Mouse (Mus musculus): ENCODE data around the gene Usp48. TPM values are rescaled to one million over a fixed set of nuclear protein-coding genes. Genes with fewer than 3 reads are reported as not detected.

Usp48 gene
- total and polyA plus RNA-seq, 3 experiments: 28.5 to 77.8 (median 36.6) TPM

DNA sequence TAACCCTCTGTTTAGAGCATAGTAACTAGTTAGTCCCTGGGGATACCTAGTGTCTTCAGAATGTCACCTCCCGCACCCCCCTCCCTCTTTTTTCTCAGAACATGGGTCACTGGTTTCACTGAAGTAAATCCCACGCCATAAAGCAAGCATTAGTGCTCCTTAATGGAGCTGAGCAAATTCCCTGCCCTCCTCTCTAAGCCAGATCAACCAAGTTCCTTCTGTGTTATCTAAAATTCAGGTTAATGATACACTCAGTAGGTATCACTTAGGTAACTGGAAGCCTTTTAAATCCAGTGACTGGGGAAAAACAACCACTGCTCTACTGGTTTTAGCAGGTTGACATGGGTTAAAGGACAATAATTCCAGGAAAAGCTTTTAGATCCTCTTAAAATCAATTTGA, 48.5 kb downstream of the Usp48 start:
- no peak overlapping the region for H3K4me2 ChIP-seq (ENCODE audit: insufficient read depth, low read depth, poor library complexity, severe bottlenecking)
- H3K4me1 ChIP-seq (ENCODE audit: control insufficient read depth in 1 of 2, insufficient read depth in 2 of 2): no peaks in the 10 kb centered on the region; a peak in 1 of 4 replicates
- no peak for DNase-seq (ENCODE audit: extremely low read depth)
- H3K9me3 ChIP-seq (replicated peaks; ENCODE audit: low read length): no peaks in the 10 kb centered on the region
- peaks cover 45 to 93% of the 10 kb centered on the region in 2 experiments for H3K36me3 ChIP-seq (replicated peaks in 1 of 2; ENCODE audit: control insufficient read depth in 1 of 2, insufficient read depth in 1 of 2, low read length in 1 of 2)
- in situ Hi-C loops (cut with MboI; ENCODE audit: low pct_ligation_motif_present, low pct_unique_long_range_greater_than_20kb, low sequenced_read_pairs) (no loop called here), dilution Hi-C loops (cut with MboI; ENCODE audit: extremely low pct_ligation_motif_present, extremely low pct_unique_long_range_greater_than_20kb, low sequenced_read_pairs) (no loop called here)
- no peaks in the 10 kb centered on the region for H3K27me3 ChIP-seq (replicated peaks)
- H3K79me2 ChIP-seq (replicated peaks; ENCODE audit: control insufficient read depth, extremely low read depth, insufficient read depth, poor library complexity, severe bottlenecking): no peaks in the 10 kb centered on the region; the same call in 1 of the 2 replicates
- no peak overlapping the region for H3K4me3 ChIP-seq (replicated peaks in 1 of 3; ENCODE audit: low read depth in 2 of 3, low read length in 2 of 3, poor library complexity in 1 of 3)
- no peak overlapping the region for H3K27ac ChIP-seq (ENCODE audit: insufficient read depth, low read depth)
- TF ChIP-seq UBTF (IDR thresholded peaks at IDR 0.05; ENCODE audit: low read depth, low read length) (no peak), MXI1 (IDR thresholded peaks at IDR 0.05; ENCODE audit: low read depth, low read length) (no peak)
- no peak overlapping the region for H3K9ac ChIP-seq (ENCODE audit: insufficient read depth, low read depth)

DNA sequence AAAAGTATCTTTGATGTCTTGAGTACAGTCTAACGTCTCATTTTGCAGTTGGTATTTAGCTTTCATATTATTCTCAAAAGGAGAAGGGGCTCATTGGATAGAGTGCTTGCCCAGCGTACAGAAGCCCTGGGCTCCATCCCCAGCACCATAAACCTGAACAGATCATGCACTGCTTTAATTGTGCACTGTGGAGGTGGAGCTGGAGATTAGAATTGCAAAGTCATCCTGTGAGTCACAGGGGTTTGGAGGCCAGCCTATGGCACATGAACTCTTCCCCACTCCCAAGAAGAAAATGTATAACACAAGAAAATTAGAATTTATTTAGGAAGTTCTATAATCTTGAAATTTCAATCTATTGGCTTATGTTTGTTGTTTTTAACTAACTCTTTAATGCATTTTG, 49.9 kb downstream of the Usp48 start:
- DNase-seq (ENCODE audit: extremely low read depth): no peak
- dilution Hi-C loops (cut with MboI; ENCODE audit: extremely low pct_ligation_motif_present, extremely low pct_unique_long_range_greater_than_20kb, low sequenced_read_pairs): no loop called here
- Histone ChIP-seq H3K27ac (ENCODE audit: insufficient read depth, low read depth) (no peak overlapping the region), H3K27me3 (replicated peaks) (no peaks in the 10 kb centered on the region), H3K36me3 (replicated peaks in 1 of 2; ENCODE audit: control insufficient read depth in 1 of 2, insufficient read depth in 1 of 2, low read length in 1 of 2) (peaks cover 42 to 92% of the 10 kb centered on the region in 2 experiments), H3K4me3 (replicated peaks in 1 of 3; ENCODE audit: low read depth in 2 of 3, low read length in 2 of 3, poor library complexity in 1 of 3) (no peak overlapping the region), H3K4me1 (ENCODE audit: control insufficient read depth in 1 of 2, insufficient read depth in 2 of 2) (peaks cover 0 to 10% of the 10 kb centered on the region in 2 experiments; a peak in 2 of 4 replicates), H3K4me2 (ENCODE audit: insufficient read depth, low read depth, poor library complexity, severe bottlenecking) (no peak overlapping the region), H3K9me3 (replicated peaks; ENCODE audit: low read length) (no peaks in the 10 kb centered on the region), H3K79me2 (replicated peaks; ENCODE audit: control insufficient read depth, extremely low read depth, insufficient read depth, poor library complexity, severe bottlenecking) (no peaks in the 10 kb centered on the region), H3K9ac (ENCODE audit: insufficient read depth, low read depth) (no peak overlapping the region)
- TF ChIP-seq HCFC1 (IDR thresholded peaks at IDR 0.05; ENCODE audit: low read depth, low read length) (no peak), PAX5 (IDR thresholded peaks at IDR 0.05; ENCODE audit: low read length) (no peak), MAFK (IDR thresholded peaks at IDR 0.05; ENCODE audit: insufficient replicate concordance, low read length) (no peak), ZC3H11A (IDR thresholded peaks at IDR 0.05; ENCODE audit: low read depth, low read length) (no peak), JUND (conservative IDR thresholded peaks at IDR 0.05; ENCODE audit: low read depth, low read length) (no peak), TCF12 (IDR thresholded peaks at IDR 0.05; ENCODE audit: low read depth, low read length) (no peak), MYC (IDR thresholded peaks at IDR 0.05; ENCODE audit: low read depth, low read length) (no peak), USF1 (IDR thresholded peaks at IDR 0.05; ENCODE audit: low read depth, low read length) (no peak), MXI1 (IDR thresholded peaks at IDR 0.05; ENCODE audit: low read depth, low read length) (no peak), BHLHE40 (IDR thresholded peaks at IDR 0.05; ENCODE audit: low read depth, low read length) (no peak), IRF4 (IDR thresholded peaks at IDR 0.05; ENCODE audit: low read depth, low read length) (no peak), SIN3A (IDR thresholded peaks at IDR 0.05; ENCODE audit: low read length) (no peak), NELFE (IDR thresholded peaks at IDR 0.05; ENCODE audit: low read depth, low read length) (no peak), POLR2AphosphoS2 (IDR thresholded peaks at IDR 0.05; ENCODE audit: low read depth, low read length) (no peak)
- in situ Hi-C loops (cut with MboI; ENCODE audit: low pct_ligation_motif_present, low pct_unique_long_range_greater_than_20kb, low sequenced_read_pairs): no loop called here
